Mouse (Mus musculus) hindbrain, embryonic 11.5 days (tissue): Measurements from ENCODE around the gene Sgtb. TPM values are rescaled to one million over a fixed set of nuclear protein-coding genes. Genes with fewer than 3 reads are reported as not detected.

Experiments used
- ATAC-seq: fragments of 200-750 bp; cut with Nextera tagmentation; 2 replicates; pipeline ENCODE4 v1.8.0; 2017; ENCODE audit warnings: mild to moderate bottlenecking, moderate TSS enrichment, moderate library complexity; ENCODE audit not compliant: low FRiP score
- DNase-seq: peaks from one replicate; pipeline ENCODE4 v3.0.0-alpha.2; 2015; ENCODE audit warnings: low spot score
- H3K27ac ChIP-seq: fragments of 300-500 bp; sonication (generic); 2 replicates; pipeline ENCODE4 v1.5.1; 2014; ENCODE audit warnings: mild to moderate bottlenecking, low read depth, low read length
- H3K27me3 ChIP-seq: fragments of 300-500 bp; sonication (generic); 2 replicates; pipeline ENCODE4 v1.6.1; 2014; ENCODE audit warnings: mild to moderate bottlenecking, low read length, moderate library complexity, mixed read lengths; ENCODE audit not compliant: control insufficient read depth, insufficient read depth
- H3K36me3 ChIP-seq: fragments of 300-500 bp; sonication (generic); 2 replicates; pipeline ENCODE4 v1.6.1; 2014; ENCODE audit warnings: mild to moderate bottlenecking, low read length, moderate library complexity, mixed read lengths; ENCODE audit not compliant: control insufficient read depth, insufficient read depth
- H3K4me1 ChIP-seq: fragments of 300-500 bp; sonication (generic); replicated peaks from 2 replicates; pipeline ENCODE4 v1.6.1; 2014; ENCODE audit warnings: low read length, mixed read lengths; ENCODE audit not compliant: control insufficient read depth, insufficient read depth
- H3K4me2 ChIP-seq: fragments of 300-500 bp; sonication (generic); replicated peaks from 2 replicates; pipeline ENCODE4 v1.6.1; 2014; ENCODE audit warnings: mild to moderate bottlenecking, low read depth, low read length
- H3K4me3 ChIP-seq: fragments of 300-500 bp; sonication (generic); 2 replicates; pipeline ENCODE4 v1.5.1; 2014; ENCODE audit warnings: low read depth, low read length
- H3K9ac ChIP-seq: fragments of 300-500 bp; sonication (generic); 2 replicates; pipeline ENCODE4 v1.6.1; 2014; ENCODE audit warnings: low read depth, low read length
- H3K9me3 ChIP-seq: fragments of 300-500 bp; sonication (generic); 2 replicates; pipeline ENCODE4 v1.6.1; 2016; ENCODE audit warnings: low read length; ENCODE audit not compliant: control insufficient read depth
- WGBS: fragments of 180-500 bp; shearing (Covaris S2); extraction: QIAGEN DNeasy Blood & Tissue Kit; methylation state at CpG from one replicate; pipeline ENCODE4 v1.1.7; 2014; 5-methylcytosine and 5-hydroxymethylcytosine counted together
- polyA plus RNA-seq: library from polyadenylated mRNA; unstranded; fragments of >200 nt; fragmentation: Nextera tagmentation; extraction: Ambion mirVana; gene quantifications from 2 replicates; pipeline ENCODE4 v1.2.1, GENCODE M21; 2014

Sgtb gene
- polyA plus RNA-seq, 1 experiment from 2014 or later = 27.9 TPM

DNA sequence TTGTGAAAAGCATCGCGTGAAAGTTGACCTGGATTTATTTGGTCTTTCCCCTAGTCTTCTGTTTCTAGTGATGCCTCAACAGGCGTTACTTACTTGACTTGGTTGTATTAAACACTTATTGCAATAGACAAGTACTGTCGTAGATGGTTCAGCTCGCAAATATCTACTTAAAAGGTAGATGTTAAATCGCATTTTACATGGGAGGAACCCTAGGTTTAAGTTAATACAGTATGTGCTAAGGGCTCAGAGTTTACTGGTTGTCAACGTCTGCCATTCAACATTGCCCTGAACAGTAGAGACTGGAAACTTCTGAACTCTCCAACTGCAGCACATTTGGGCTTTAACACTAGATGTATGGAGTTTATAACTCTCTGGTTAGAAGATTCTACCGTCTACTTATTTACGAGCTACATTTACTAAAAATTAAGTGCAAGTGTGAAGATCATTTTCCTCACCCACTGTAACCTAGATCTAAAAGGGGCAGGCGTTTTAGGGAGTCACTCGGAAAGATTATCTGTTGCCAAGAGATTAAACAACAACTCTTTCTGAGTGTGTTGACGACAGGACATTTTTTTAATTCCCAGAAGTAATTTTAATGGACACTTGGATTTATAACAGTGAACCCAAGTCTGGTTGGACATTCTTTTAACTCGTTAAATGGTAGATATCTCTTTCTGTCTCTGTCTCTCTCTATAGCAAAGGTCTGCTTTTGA is 69.8 kb downstream of the Sgtb start:
- DNase-seq (no peak), ATAC-seq (peak; percentile 2; the same call in 1 of the 2 replicates)
- Histone ChIP-seq H3K27ac (peak overlapping the region; percentile 61; the same call in 1 of the 2 replicates), H3K4me1 (no peaks in the 10 kb centered on the region), H3K9ac (peak overlapping the region; percentile 79), H3K4me2 (peak overlapping the region; percentile 62), H3K9me3 (no peaks in the 10 kb centered on the region), H3K36me3 (no peaks in the 10 kb centered on the region), H3K4me3 (peak overlapping the region; percentile 78), H3K27me3 (no peaks in the 10 kb centered on the region)
- 23% methylated on average over 13 of the region's 13 CpGs for WGBS

GRCm38 (mm10) chr13:104187357-104187756 is 77.8 kb downstream of the Sgtb start:
- no peak for DNase-seq
- no peaks in the 10 kb centered on the region for H3K36me3 ChIP-seq
- H3K4me1 ChIP-seq = no peaks in the 10 kb centered on the region
- H3K27ac ChIP-seq = no peak overlapping the region
- H3K4me2 ChIP-seq = no peak overlapping the region
- H3K9ac ChIP-seq = no peak overlapping the region
- no peaks in the 10 kb centered on the region for H3K9me3 ChIP-seq
- 90% methylated on average over 4 of the region's 4 CpGs for WGBS
- no peaks in the 10 kb centered on the region for H3K27me3 ChIP-seq
- ATAC-seq = no peak
- no peak overlapping the region for H3K4me3 ChIP-seq

Other genes with a start within 250 kb of the Sgtb start
- gene Erbin, start 189.2 kb upstream of the Sgtb start, polyA plus RNA-seq = 24.2 and 34.0 TPM in 2 replicates
- 22.8 and 26.1 TPM in 2 replicates for gene Nln, start 127 bp upstream of the Sgtb start, polyA plus RNA-seq
- gene Trappc13, start 68.7 kb downstream of the Sgtb start, polyA plus RNA-seq = 85.4 and 87.8 TPM in 2 replicates
- 28.1 and 28.7 TPM in 2 replicates for gene Trim23, start 69.1 kb downstream of the Sgtb start, polyA plus RNA-seq
- gene Cenpk, start 118.9 kb downstream of the Sgtb start, polyA plus RNA-seq = 61.6 and 70.2 TPM in 2 replicates
- gene Ppwd1, start 119.1 kb downstream of the Sgtb start, polyA plus RNA-seq = 13.2 and 13.4 TPM in 2 replicates
- gene Adamts6, start 178.1 kb downstream of the Sgtb start, polyA plus RNA-seq = 1.6 and 2.5 TPM in 2 replicates